Comparison of ENCODE assay signal across 8 mouse cellular contexts in genomic region chr7:30560296-30560695, GRCm38 (mm10). TPM values are rescaled to one million over a fixed set of nuclear protein-coding genes. Genes with fewer than 3 reads are reported as not detected.
DNase-seq lines count a peak whose midpoint lies in the region; ATAC-seq lines count a peak whose summit lies in the region.

No protein-coding gene starts in this region.

- H3K27ac ChIP-seq in heart, embryonic 13.5 days (replicated peaks), result no peak overlapping the region; the same call in 1 of the 2 replicates
- H3K27ac ChIP-seq in liver, embryonic 12.5 days, result peak overlapping the region; percentile 88
- no peak overlapping the region for H3K27ac ChIP-seq in stomach, embryonic 15.5 days

- WGBS in heart, embryonic 13.5 days, result 64% methylated on average over 2 of the region's 2 CpGs
- 73% methylated on average over 2 of the region's 2 CpGs for WGBS in liver, embryonic 12.5 days (ENCODE audit: insufficient replicate concordance)
- WGBS in stomach, embryonic 15.5 days, result 61% methylated on average over 2 of the region's 2 CpGs

- intact Hi-C loops in gastrocnemius, postnatal 36 days (cut with DNase I), result no loop called here

- DNase-seq in heart, adult 8-10 months (ENCODE audit: low spot score), result no peak
- DNase-seq in layer of hippocampus, adult 11-12 months (ENCODE audit: low spot score), result no peak
- no peak for DNase-seq in gastrocnemius, postnatal 36 days

- no peaks in the 10 kb centered on the region for H3K27me3 ChIP-seq in heart, embryonic 13.5 days (replicated peaks)
- H3K27me3 ChIP-seq in megakaryocyte, embryonic 14.5 days (replicated peaks), result no peaks in the 10 kb centered on the region
- no peaks in the 10 kb centered on the region for H3K27me3 ChIP-seq in liver, embryonic 12.5 days (replicated peaks)
- no peaks in the 10 kb centered on the region for H3K27me3 ChIP-seq in stomach, embryonic 15.5 days (replicated peaks)

- H3K4me3 ChIP-seq in heart, embryonic 13.5 days, result peak overlapping the region; percentile 72
- peak overlapping the region; percentile 96 for H3K4me3 ChIP-seq in megakaryocyte, embryonic 14.5 days (replicated peaks)
- H3K4me3 ChIP-seq in liver, embryonic 12.5 days, result peak overlapping the region; percentile 79
- H3K4me3 ChIP-seq in stomach, embryonic 15.5 days (replicated peaks), result no peak overlapping the region

- H3K9ac ChIP-seq in heart, embryonic 13.5 days, result peak overlapping the region; percentile 72
- peak overlapping the region; percentile 63 for H3K9ac ChIP-seq in liver, embryonic 12.5 days
- H3K9ac ChIP-seq in stomach, embryonic 15.5 days, result no peak overlapping the region

- no peak for ATAC-seq in heart, embryonic 13.5 days (ENCODE audit: extremely low read depth, insufficient number of reproducible peaks, low FRiP score, low TSS enrichment)
- no peak for ATAC-seq in megakaryocyte, adult 5-6 weeks (ENCODE audit: poor library complexity, severe bottlenecking)
- no peak for ATAC-seq in liver, embryonic 12.5 days
- ATAC-seq in stomach, embryonic 15.5 days (ENCODE audit: insufficient read depth, low FRiP score, low read depth), result no peak

- no peaks in the 10 kb centered on the region for H3K9me3 ChIP-seq in heart, embryonic 13.5 days
- H3K9me3 ChIP-seq in megakaryocyte, embryonic 14.5 days, result no peaks in the 10 kb centered on the region
- H3K9me3 ChIP-seq in liver, embryonic 12.5 days (replicated peaks), result no peaks in the 10 kb centered on the region
- no peaks in the 10 kb centered on the region for H3K9me3 ChIP-seq in stomach, embryonic 15.5 days

- peaks cover 43% of the 10 kb centered on the region for H3K36me3 ChIP-seq in heart, embryonic 13.5 days
- peaks cover 56% of the 10 kb centered on the region for H3K36me3 ChIP-seq in megakaryocyte, embryonic 14.5 days (replicated peaks; ENCODE audit: low read length)
- H3K36me3 ChIP-seq in liver, embryonic 12.5 days, result peaks cover 41% of the 10 kb centered on the region
- peaks cover 18% of the 10 kb centered on the region for H3K36me3 ChIP-seq in stomach, embryonic 15.5 days

- H3K4me2 ChIP-seq in heart, embryonic 13.5 days, result peak overlapping the region; percentile 98
- H3K4me2 ChIP-seq in liver, embryonic 12.5 days, result peak overlapping the region; percentile 80
- peak overlapping the region; percentile 82; the same call in 1 of the 2 replicates for H3K4me2 ChIP-seq in stomach, embryonic 15.5 days

- H3K4me1 ChIP-seq in heart, embryonic 13.5 days, result peaks cover 33% of the 10 kb centered on the region
- H3K4me1 ChIP-seq in megakaryocyte, embryonic 14.5 days, result peaks cover 74% of the 10 kb centered on the region
- H3K4me1 ChIP-seq in liver, embryonic 12.5 days, result peaks cover 53% of the 10 kb centered on the region
- peaks cover 15% of the 10 kb centered on the region; the same call in 1 of the 2 replicates for H3K4me1 ChIP-seq in stomach, embryonic 15.5 days

RNA-seq across cellular contexts. Expression of gene Lin37, which starts 0.7 kb away (rescaled TPM):
- 31.0 and 36.9 TPM in 2 replicates for polyA plus RNA-seq in heart, embryonic 13.5 days (2015; fragmentation: Nextera tagmentation; extraction: Ambion mirVana)
- total RNA-seq in heart, adult 8-10 months (2022), result 10 to 100 TPM; 13.5 to 21.0 (median 14.6) TPM
- polyA plus RNA-seq in megakaryocyte, embryonic 14.5 days (2012; ENCODE audit: insufficient read depth, low replicate concordance), result 49.3 and 62.3 TPM in 2 replicates
- total RNA-seq in megakaryocyte, adult 5-6 weeks (2015), result 54.7 and 64.1 TPM in 2 replicates
- total RNA-seq in megakaryocyte, adult 5-6 weeks (2017), result 13.0 and 22.4 TPM in 2 replicates
- polyA plus RNA-seq in liver, embryonic 12.5 days (2016; fragmentation: Nextera tagmentation; extraction: Ambion mirVana), result 30.3 and 31.4 TPM in 2 replicates
- polyA plus RNA-seq in stomach, embryonic 15.5 days (2015; fragmentation: Nextera tagmentation; extraction: Ambion mirVana), result 55.0 and 66.3 TPM in 2 replicates
- total RNA-seq in gastrocnemius, postnatal 36 days (2021), result 10 to 100 TPM in 1 of 2 experiments, 1 to 10 TPM in 1; 9.6 to 12.4 TPM

RNA-seq across cellular contexts. Expression of gene U2af1l4, which starts 2.8 kb away (rescaled TPM):
- polyA plus RNA-seq in heart, embryonic 13.5 days (2015; fragmentation: Nextera tagmentation; extraction: Ambion mirVana), result 85.6 and 92.3 TPM in 2 replicates
- total RNA-seq in heart, adult 8-10 months (2022), result 10 to 100 TPM; 62.1 to 70.3 (median 67.2) TPM
- polyA plus RNA-seq in megakaryocyte, embryonic 14.5 days (2012; ENCODE audit: insufficient read depth, low replicate concordance), result 52.8 and 64.1 TPM in 2 replicates
- total RNA-seq in megakaryocyte, adult 5-6 weeks (2015), result 15.2 and 19.6 TPM in 2 replicates
- total RNA-seq in megakaryocyte, adult 5-6 weeks (2017), result 63.3 and 69.7 TPM in 2 replicates
- 51.9 and 55.1 TPM in 2 replicates for polyA plus RNA-seq in liver, embryonic 12.5 days (2016; fragmentation: Nextera tagmentation; extraction: Ambion mirVana)
- polyA plus RNA-seq in stomach, embryonic 15.5 days (2015; fragmentation: Nextera tagmentation; extraction: Ambion mirVana), result 82.5 and 85.7 TPM in 2 replicates
- 10 to 100 TPM; 51.8 to 52.3 TPM for total RNA-seq in gastrocnemius, postnatal 36 days (2021)

RNA-seq across cellular contexts. Expression of gene Gm49396, which starts 2.8 kb away (rescaled TPM):
- 7.4 and 8.4 TPM in 2 replicates for polyA plus RNA-seq in heart, embryonic 13.5 days (2015; fragmentation: Nextera tagmentation; extraction: Ambion mirVana)
- total RNA-seq in heart, adult 8-10 months (2022), result 1 to 10 TPM in 2 of 4 experiments, under 1 TPM in 2; 0.80 to 1.6 (median 1.2) TPM
- 0.70 TPM in 1 of 2 replicates, not detected in the other for polyA plus RNA-seq in megakaryocyte, embryonic 14.5 days (2012; ENCODE audit: insufficient read depth, low replicate concordance)
- 1.0 and 2.1 TPM in 2 replicates for total RNA-seq in megakaryocyte, adult 5-6 weeks (2015)
- total RNA-seq in megakaryocyte, adult 5-6 weeks (2017), result 3.6 and 3.8 TPM in 2 replicates
- polyA plus RNA-seq in liver, embryonic 12.5 days (2016; fragmentation: Nextera tagmentation; extraction: Ambion mirVana), result 5.8 and 6.7 TPM in 2 replicates
- 11.1 and 11.5 TPM in 2 replicates for polyA plus RNA-seq in stomach, embryonic 15.5 days (2015; fragmentation: Nextera tagmentation; extraction: Ambion mirVana)
- total RNA-seq in gastrocnemius, postnatal 36 days (2021), result 1 to 10 TPM; 1.8 TPM

RNA-seq across cellular contexts. Expression of gene Psenen, which starts 3.1 kb away (rescaled TPM):
- 114 and 116 TPM in 2 replicates for polyA plus RNA-seq in heart, embryonic 13.5 days (2015; fragmentation: Nextera tagmentation; extraction: Ambion mirVana)
- total RNA-seq in heart, adult 8-10 months (2022), result 10 to 100 TPM; 82.2 to 90.7 (median 88.5) TPM
- 21.1 and 77.9 TPM in 2 replicates for polyA plus RNA-seq in megakaryocyte, embryonic 14.5 days (2012; ENCODE audit: insufficient read depth, low replicate concordance)
- 216 and 221 TPM in 2 replicates for total RNA-seq in megakaryocyte, adult 5-6 weeks (2015)
- total RNA-seq in megakaryocyte, adult 5-6 weeks (2017), result 154 and 162 TPM in 2 replicates
- 83.3 and 87.9 TPM in 2 replicates for polyA plus RNA-seq in liver, embryonic 12.5 days (2016; fragmentation: Nextera tagmentation; extraction: Ambion mirVana)
- 135 and 138 TPM in 2 replicates for polyA plus RNA-seq in stomach, embryonic 15.5 days (2015; fragmentation: Nextera tagmentation; extraction: Ambion mirVana)
- 10 to 100 TPM; 95.1 to 99.1 TPM for total RNA-seq in gastrocnemius, postnatal 36 days (2021)

RNA-seq across cellular contexts. Expression of gene Igflr1, which starts 4.9 kb away (rescaled TPM):
- polyA plus RNA-seq in heart, embryonic 13.5 days (2015; fragmentation: Nextera tagmentation; extraction: Ambion mirVana), result 3.5 and 3.6 TPM in 2 replicates
- total RNA-seq in heart, adult 8-10 months (2022), result 1 to 10 TPM in 3 of 4 experiments, not detected in 1; 1.1 to 1.4 (median 1.1) TPM
- 4.3 and 15.3 TPM in 2 replicates for polyA plus RNA-seq in megakaryocyte, embryonic 14.5 days (2012; ENCODE audit: insufficient read depth, low replicate concordance)
- total RNA-seq in megakaryocyte, adult 5-6 weeks (2015), result 4.6 and 8.0 TPM in 2 replicates
- not detected in 2 replicates for total RNA-seq in megakaryocyte, adult 5-6 weeks (2017)
- polyA plus RNA-seq in liver, embryonic 12.5 days (2016; fragmentation: Nextera tagmentation; extraction: Ambion mirVana), result 3.0 and 3.9 TPM in 2 replicates
- polyA plus RNA-seq in stomach, embryonic 15.5 days (2015; fragmentation: Nextera tagmentation; extraction: Ambion mirVana), result 2.2 and 3.5 TPM in 2 replicates
- total RNA-seq in gastrocnemius, postnatal 36 days (2021), result under 1 TPM in 1 of 2 experiments, not detected in 1; 0.38 TPM
